Mouse (Mus musculus): ENCODE measurements around the gene She. TPM values are rescaled to one million over a fixed set of nuclear protein-coding genes. Genes with fewer than 3 reads are reported as not detected.

The She gene
- polyA plus RNA-seq (2014; fragmentation: Nextera tagmentation; extraction: Ambion mirVana): 4.0 and 5.7 TPM in 2 replicates

GRCm38 (mm10) chr3:89830815-89831591 is at the start of gene She:
Gene She, plus strand, starts transcription at chr3:89831370.
- no peak within 1 kb of the TSS for H3K27ac ChIP-seq (ENCODE audit: low read length)
- WGBS: 2% methylated on average over 83 of the region's 96 CpGs
- peak within 1 kb of the TSS; percentile 43 for H3K4me3 ChIP-seq (ENCODE audit: low read depth, low read length)
- peak within 1 kb of the TSS; percentile 67 for H3K4me2 ChIP-seq (replicated peaks; ENCODE audit: low read depth, low read length)
- H3K27me3 ChIP-seq (ENCODE audit: control insufficient read depth, insufficient read depth, low read length): peaks cover 29% of the 10 kb centered on the region
- no peaks in the 10 kb centered on the region for H3K36me3 ChIP-seq (ENCODE audit: control insufficient read depth, insufficient read depth, low read length)
- no peaks in the 10 kb centered on the region for H3K4me1 ChIP-seq (ENCODE audit: control insufficient read depth, insufficient read depth, low read length)
- ATAC-seq (ENCODE audit: insufficient number of reproducible peaks, insufficient read depth, low FRiP score, low read depth): peak; percentile 42; the same call in 1 of the 2 replicates
- no peaks in the 10 kb centered on the region for H3K9me3 ChIP-seq (ENCODE audit: control insufficient read depth, low read depth, low read length)
- H3K9ac ChIP-seq (replicated peaks; ENCODE audit: low read depth, low read length): peak within 1 kb of the TSS; percentile 45

DNA sequence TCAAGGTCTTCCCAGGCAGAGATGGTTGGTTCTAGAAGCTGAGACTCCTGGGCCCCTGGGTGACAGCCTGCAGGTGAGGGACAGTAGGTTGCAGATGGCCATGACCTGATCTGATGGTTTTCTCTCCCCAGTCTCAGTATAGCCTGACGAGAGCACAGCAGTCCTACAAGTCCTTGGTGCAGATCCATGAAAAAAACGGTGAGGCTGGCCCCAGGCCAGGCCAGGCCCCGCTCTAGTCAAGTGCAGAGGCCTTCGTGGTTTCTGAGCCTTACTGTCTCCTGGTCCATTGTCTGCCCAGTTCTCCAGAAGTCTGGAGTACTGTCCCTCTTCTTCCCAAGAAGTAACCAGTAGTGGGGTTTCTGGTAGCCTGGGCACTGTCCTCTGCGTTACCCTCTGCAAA is 49.5 kb upstream of the She start:
- WGBS: 78% methylated on average over 5 of the region's 5 CpGs
- H3K9ac ChIP-seq (replicated peaks; ENCODE audit: low read depth, low read length): no peak overlapping the region
- H3K36me3 ChIP-seq (ENCODE audit: control insufficient read depth, insufficient read depth, low read length): peaks cover 64% of the 10 kb centered on the region

GRCm38 (mm10) chr3:89784991-89785753 is 46.0 kb upstream of the She start:
- ATAC-seq (ENCODE audit: insufficient number of reproducible peaks, insufficient read depth, low FRiP score, low read depth): peak; percentile 80; the same call in 1 of the 2 replicates
- Histone ChIP-seq H3K4me2 (replicated peaks; ENCODE audit: low read depth, low read length) (0 out of 2 replicates have a peak overlapping the region, but pooled peaks have one; percentile 10), H3K36me3 (ENCODE audit: control insufficient read depth, insufficient read depth, low read length) (peaks cover 31% of the 10 kb centered on the region), H3K4me3 (ENCODE audit: low read depth, low read length) (no peak overlapping the region), H3K27me3 (ENCODE audit: control insufficient read depth, insufficient read depth, low read length) (no peaks in the 10 kb centered on the region), H3K9me3 (ENCODE audit: control insufficient read depth, low read depth, low read length) (no peaks in the 10 kb centered on the region), H3K9ac (replicated peaks; ENCODE audit: low read depth, low read length) (no peak overlapping the region), H3K27ac (ENCODE audit: low read length) (no peak overlapping the region), H3K4me1 (ENCODE audit: control insufficient read depth, insufficient read depth, low read length) (peaks cover 6% of the 10 kb centered on the region; the same call in 1 of the 2 replicates)
- 18% methylated on average over 11 of the region's 11 CpGs for WGBS

More for the DNA sequence above, 49.5 kb upstream of the She start:
- no peaks in the 10 kb centered on the region for H3K27me3 ChIP-seq (ENCODE audit: control insufficient read depth, insufficient read depth, low read length)
- H3K27ac ChIP-seq (ENCODE audit: low read length): no peak overlapping the region
- no peak for ATAC-seq (ENCODE audit: insufficient number of reproducible peaks, insufficient read depth, low FRiP score, low read depth)
- no peaks in the 10 kb centered on the region for H3K9me3 ChIP-seq (ENCODE audit: control insufficient read depth, low read depth, low read length)
- peaks cover 6% of the 10 kb centered on the region; the same call in 1 of the 2 replicates for H3K4me1 ChIP-seq (ENCODE audit: control insufficient read depth, insufficient read depth, low read length)
- H3K4me3 ChIP-seq (ENCODE audit: low read depth, low read length): no peak overlapping the region
- no peak overlapping the region for H3K4me2 ChIP-seq (replicated peaks; ENCODE audit: low read depth, low read length)

DNA sequence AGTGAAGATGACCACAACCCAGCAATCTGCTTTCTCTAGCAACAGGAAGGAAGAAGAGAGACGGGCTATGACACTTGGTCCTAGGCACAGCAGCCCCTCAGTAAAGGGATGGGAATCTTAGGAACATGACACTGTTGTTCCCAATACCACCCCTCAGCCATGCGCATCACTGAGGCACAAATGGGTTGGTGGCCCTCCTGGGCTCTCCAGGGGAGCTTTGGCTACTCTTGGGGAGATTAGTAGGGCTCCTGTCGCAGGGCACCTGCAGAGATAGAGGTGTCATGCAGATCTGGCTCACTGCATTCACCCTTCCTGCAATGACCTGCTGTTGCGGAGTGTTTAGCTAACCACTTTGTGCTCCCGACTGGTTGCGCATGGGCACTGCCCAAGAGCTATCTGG is 44.9 kb upstream of the She start:
- Histone ChIP-seq H3K27me3 (ENCODE audit: control insufficient read depth, insufficient read depth, low read length) (no peaks in the 10 kb centered on the region), H3K9me3 (ENCODE audit: control insufficient read depth, low read depth, low read length) (no peaks in the 10 kb centered on the region), H3K4me2 (replicated peaks; ENCODE audit: low read depth, low read length) (no peak overlapping the region), H3K4me1 (ENCODE audit: control insufficient read depth, insufficient read depth, low read length) (peaks cover 6% of the 10 kb centered on the region; the same call in 1 of the 2 replicates), H3K36me3 (ENCODE audit: control insufficient read depth, insufficient read depth, low read length) (peaks cover 21% of the 10 kb centered on the region), H3K4me3 (ENCODE audit: low read depth, low read length) (no peak overlapping the region), H3K27ac (ENCODE audit: low read length) (no peak overlapping the region), H3K9ac (replicated peaks; ENCODE audit: low read depth, low read length) (no peak overlapping the region)
- WGBS: 79% methylated on average over 6 of the region's 6 CpGs
- ATAC-seq (ENCODE audit: insufficient number of reproducible peaks, insufficient read depth, low FRiP score, low read depth): no peak

GRCm38 (mm10) chr3:89788680-89789352 is 42.4 kb upstream of the She start:
- no peak for ATAC-seq (ENCODE audit: insufficient number of reproducible peaks, insufficient read depth, low FRiP score, low read depth)
- WGBS: 77% methylated on average over 16 of the region's 16 CpGs

DNA sequence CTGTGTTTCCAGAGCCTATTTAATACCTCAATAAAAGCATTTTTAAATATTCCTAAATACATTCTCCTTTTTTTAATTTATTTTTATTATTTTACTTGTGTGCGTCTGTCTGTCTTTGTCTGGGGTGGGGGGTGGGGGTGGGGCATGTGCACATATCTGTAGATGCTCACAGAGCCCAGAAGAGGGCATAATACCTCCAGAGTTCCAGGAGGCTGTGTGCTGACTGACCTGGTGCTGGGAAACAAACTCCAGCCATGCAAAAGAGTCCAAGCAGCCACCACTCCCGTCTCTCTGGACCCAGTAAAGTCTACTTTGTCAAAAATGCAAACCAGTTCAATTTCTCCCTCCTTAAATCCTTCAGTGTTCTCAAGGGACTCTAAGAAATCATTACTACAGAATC is 36.6 kb upstream of the She start:
- Histone ChIP-seq H3K4me2 (replicated peaks; ENCODE audit: low read depth, low read length) (no peak overlapping the region), H3K27ac (ENCODE audit: low read length) (no peak overlapping the region), H3K27me3 (ENCODE audit: control insufficient read depth, insufficient read depth, low read length) (no peaks in the 10 kb centered on the region), H3K9ac (replicated peaks; ENCODE audit: low read depth, low read length) (no peak overlapping the region), H3K36me3 (ENCODE audit: control insufficient read depth, insufficient read depth, low read length) (no peaks in the 10 kb centered on the region), H3K4me1 (ENCODE audit: control insufficient read depth, insufficient read depth, low read length) (no peaks in the 10 kb centered on the region), H3K4me3 (ENCODE audit: low read depth, low read length) (no peak overlapping the region), H3K9me3 (ENCODE audit: control insufficient read depth, low read depth, low read length) (no peaks in the 10 kb centered on the region)
- ATAC-seq (ENCODE audit: insufficient number of reproducible peaks, insufficient read depth, low FRiP score, low read depth): no peak
- WGBS: 67% methylated on average over 2 of the region's 2 CpGs

More at GRCm38 (mm10) chr3:89788680-89789352, 42.4 kb upstream of the She start:
- H3K36me3 ChIP-seq (ENCODE audit: control insufficient read depth, insufficient read depth, low read length): 0 out of 2 replicates have a peak, but pooled peaks cover under 1% of the 10 kb centered on the region
- H3K27ac ChIP-seq (ENCODE audit: low read length): no peak overlapping the region
- H3K9me3 ChIP-seq (ENCODE audit: control insufficient read depth, low read depth, low read length): no peaks in the 10 kb centered on the region
- H3K4me1 ChIP-seq (ENCODE audit: control insufficient read depth, insufficient read depth, low read length): peaks cover 6% of the 10 kb centered on the region; the same call in 1 of the 2 replicates
- H3K4me3 ChIP-seq (ENCODE audit: low read depth, low read length): no peak overlapping the region
- H3K27me3 ChIP-seq (ENCODE audit: control insufficient read depth, insufficient read depth, low read length): no peaks in the 10 kb centered on the region
- H3K4me2 ChIP-seq (replicated peaks; ENCODE audit: low read depth, low read length): no peak overlapping the region
- H3K9ac ChIP-seq (replicated peaks; ENCODE audit: low read depth, low read length): no peak overlapping the region

DNA sequence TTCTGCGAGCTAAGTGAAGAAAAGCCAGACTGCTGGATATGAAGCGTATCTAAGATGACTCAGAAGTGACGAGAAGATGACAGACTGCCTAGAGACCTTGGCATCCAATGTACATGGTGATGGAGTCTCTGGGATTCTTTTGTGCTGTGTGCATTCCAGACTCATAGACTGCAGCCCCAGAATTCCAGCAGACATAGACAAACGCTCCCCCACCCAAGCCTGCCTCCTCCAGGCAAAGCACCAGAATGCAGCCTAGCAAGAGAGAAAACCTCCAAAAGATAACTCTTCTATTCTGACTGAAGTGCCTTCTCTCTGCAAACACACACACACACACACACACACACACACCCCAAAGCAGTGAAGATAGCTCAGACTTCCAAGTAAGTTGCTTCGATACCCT is 35.4 kb upstream of the She start:
- no peak for ATAC-seq (ENCODE audit: insufficient number of reproducible peaks, insufficient read depth, low FRiP score, low read depth)
- 72% methylated on average over 5 of the region's 5 CpGs for WGBS

GRCm38 (mm10) chr3:89796358-89796757 is 34.8 kb upstream of the She start:
- Histone ChIP-seq H3K4me2 (replicated peaks; ENCODE audit: low read depth, low read length) (no peak overlapping the region), H3K4me3 (ENCODE audit: low read depth, low read length) (no peak overlapping the region), H3K27ac (ENCODE audit: low read length) (no peak overlapping the region), H3K36me3 (ENCODE audit: control insufficient read depth, insufficient read depth, low read length) (no peaks in the 10 kb centered on the region), H3K27me3 (ENCODE audit: control insufficient read depth, insufficient read depth, low read length) (no peaks in the 10 kb centered on the region), H3K9me3 (ENCODE audit: control insufficient read depth, low read depth, low read length) (no peaks in the 10 kb centered on the region), H3K9ac (replicated peaks; ENCODE audit: low read depth, low read length) (no peak overlapping the region), H3K4me1 (ENCODE audit: control insufficient read depth, insufficient read depth, low read length) (no peaks in the 10 kb centered on the region)
- 56% methylated on average over 4 of the region's 4 CpGs for WGBS
- ATAC-seq (ENCODE audit: insufficient number of reproducible peaks, insufficient read depth, low FRiP score, low read depth): no peak

More for the DNA sequence above, 35.4 kb upstream of the She start:
- Histone ChIP-seq H3K27me3 (ENCODE audit: control insufficient read depth, insufficient read depth, low read length) (no peaks in the 10 kb centered on the region), H3K36me3 (ENCODE audit: control insufficient read depth, insufficient read depth, low read length) (no peaks in the 10 kb centered on the region), H3K4me1 (ENCODE audit: control insufficient read depth, insufficient read depth, low read length) (no peaks in the 10 kb centered on the region), H3K4me3 (ENCODE audit: low read depth, low read length) (no peak overlapping the region), H3K9me3 (ENCODE audit: control insufficient read depth, low read depth, low read length) (no peaks in the 10 kb centered on the region), H3K27ac (ENCODE audit: low read length) (no peak overlapping the region), H3K9ac (replicated peaks; ENCODE audit: low read depth, low read length) (no peak overlapping the region), H3K4me2 (replicated peaks; ENCODE audit: low read depth, low read length) (no peak overlapping the region)

Data from stomach, embryonic 14.5 days (tissue).